Mouse (Mus musculus) monocyte, adult 5-6 weeks (primary cell): ENCODE results near the gene Riiad1. TPM values are rescaled to one million over a fixed set of nuclear protein-coding genes. Genes with fewer than 3 reads are reported as not detected.
A peak's percentile ranks its signal among the peaks of the same experiment; 100 is the strongest.

ENCODE experiments used
- ATAC-seq: fragments of 153-309, 156-312 bp; replicated peaks from 2 replicates; pipeline ENCODE4 v1.8.0; 2017; ENCODE audit warnings: mild to moderate bottlenecking; ENCODE audit not compliant: low TSS enrichment, insufficient number of reproducible peaks, severe bottlenecking, poor library complexity, low FRiP score
- total RNA-seq: library from RNA; stranded (forward); fragments of 200-1000, 200-491, 200-594 nt; gene quantifications from 3 replicates; pipeline ENCODE4 v1.2.3, GENCODE M21; 2017

Gene Riiad1
- total RNA-seq, 1 experiment from 2014 or later: 2.2 TPM

DNA sequence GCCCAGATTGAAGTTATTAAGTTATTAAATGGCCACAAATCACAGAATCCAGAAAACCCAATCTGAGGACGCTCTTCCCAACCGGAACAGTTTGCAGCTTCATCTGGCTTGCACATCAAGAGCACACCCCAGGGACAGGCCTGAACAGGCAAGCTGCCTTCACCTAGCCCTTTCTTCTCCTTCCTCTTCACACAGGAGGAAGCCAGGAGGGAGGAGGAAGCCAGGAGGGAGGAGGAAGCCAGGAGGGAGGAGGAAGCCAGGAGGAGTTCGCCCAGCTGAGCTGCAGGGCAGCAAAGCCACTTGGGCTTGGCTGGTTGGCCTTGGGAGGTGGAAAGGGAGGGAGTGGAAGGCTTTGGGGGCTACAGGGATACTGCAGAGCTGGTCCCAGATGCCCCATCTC is 11.2 kb downstream of the Riiad1 start:
- ATAC-seq: no peak

- ATAC-seq: no peak
Measured at GRCm38 (mm10) chr3:94465632-94466430, 14.3 kb downstream of the Riiad1 start.

DNA sequence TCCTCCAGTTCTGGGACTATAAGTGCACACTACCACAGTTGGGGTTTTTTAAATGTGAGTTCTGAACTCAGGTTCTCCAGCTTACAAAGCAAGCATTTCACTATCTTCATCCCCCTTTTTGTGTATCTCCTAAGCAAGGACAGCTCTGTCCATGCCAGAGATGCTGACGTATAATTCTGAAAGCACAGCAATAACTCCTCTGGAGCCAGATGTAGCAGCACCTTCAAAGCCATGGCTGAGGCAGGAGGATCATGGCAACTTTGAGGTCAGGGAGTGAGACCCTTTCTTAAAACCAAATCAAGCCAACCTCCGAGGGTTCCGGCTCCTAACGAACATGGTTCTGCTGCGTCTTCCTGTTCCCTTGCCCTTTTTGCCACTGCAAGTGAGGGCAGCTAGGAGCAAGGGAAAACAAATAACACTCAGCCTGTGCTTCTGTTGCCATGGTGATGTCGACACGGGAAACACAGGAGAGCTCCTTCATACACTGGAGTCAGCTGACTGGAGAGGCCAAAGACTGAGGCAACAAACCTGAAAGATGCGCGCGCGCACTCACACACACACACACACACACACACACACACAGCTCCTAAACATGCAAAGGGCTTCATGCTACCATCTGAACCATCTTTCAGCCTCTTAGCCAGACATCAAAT is 16.1 kb downstream of the Riiad1 start:
- no peak for ATAC-seq

- ATAC-seq: no peak
Measured at GRCm38 (mm10) chr3:94459834-94460233, 20.3 kb downstream of the Riiad1 start.

- no peak for ATAC-seq
Measured at GRCm38 (mm10) chr3:94457055-94457454, 23.1 kb downstream of the Riiad1 start.

- ATAC-seq: peak; percentile 90
Measured at GRCm38 (mm10) chr3:94456529-94457000, 23.6 kb downstream of the Riiad1 start.

DNA sequence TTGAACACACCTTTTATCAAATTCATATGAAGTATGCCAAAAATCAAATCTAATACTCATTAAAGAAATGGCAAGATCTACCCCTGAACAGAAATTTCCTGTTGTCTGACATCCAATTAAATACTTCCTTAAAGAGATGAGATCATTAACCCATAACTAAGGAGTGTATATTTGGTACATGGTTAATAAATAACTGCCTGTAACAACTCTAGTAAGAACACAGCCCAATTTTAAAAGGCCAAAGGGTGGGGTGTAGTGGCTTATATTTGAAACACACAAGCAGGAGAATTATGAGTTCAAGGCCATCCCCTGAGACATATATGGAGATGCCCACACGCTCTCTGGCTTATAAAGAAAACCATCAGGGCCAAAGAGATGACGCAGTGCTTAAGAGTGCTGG is 30.8 kb downstream of the Riiad1 start:
- no peak for ATAC-seq

DNA sequence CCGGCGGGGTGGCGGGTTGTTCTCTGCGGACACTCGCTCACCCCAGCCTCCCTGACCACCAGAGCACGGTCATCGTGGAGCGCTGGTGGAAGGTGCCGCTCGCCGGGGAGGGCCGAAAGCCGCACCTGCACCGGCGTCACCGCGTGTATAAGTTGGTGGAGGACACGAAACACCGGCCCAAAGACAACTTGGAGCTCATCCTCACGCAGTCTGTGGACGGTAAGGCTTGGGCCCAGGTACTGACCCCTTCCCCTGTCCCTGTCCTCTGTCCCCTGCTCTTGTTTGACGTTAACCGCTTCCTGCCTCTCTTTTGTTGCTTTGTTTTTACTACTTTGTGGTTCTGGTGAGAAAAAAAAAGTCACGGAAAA is 36.6 kb downstream of the Riiad1 start, which contains the start of gene Oaz3:
Oaz3 (minus strand) TSS at position 319 of the 368 bp plus-strand sequence.
- 0 out of 2 replicates have a peak, but pooled peaks have one; percentile 13 for ATAC-seq

GRCm38 (mm10) chr3:94442951-94443596 is 37.1 kb downstream of the Riiad1 start, which contains the start of gene Mrpl9:
Gene Mrpl9, plus strand, starts transcription at chr3:94443318.
- ATAC-seq: peak; percentile 83

GRCm38 (mm10) chr3:94441182-94441581 is 39.0 kb downstream of the Riiad1 start:
- ATAC-seq: no peak

GRCm38 (mm10) chr3:94436420-94436819 is 43.7 kb downstream of the Riiad1 start:
- ATAC-seq: no peak

- no peak for ATAC-seq
Measured at GRCm38 (mm10) chr3:94434305-94434704, 45.8 kb downstream of the Riiad1 start.

GRCm38 (mm10) chr3:94430980-94431379 is 49.2 kb downstream of the Riiad1 start:
- no peak for ATAC-seq

Other genes with a start within 250 kb of the Riiad1 start
- not detected in 3 replicates for gene Gm4778, start 216.3 kb downstream of the Riiad1 start, total RNA-seq
- gene Them4, start 170.3 kb downstream of the Riiad1 start, total RNA-seq: 1.9 to 5.4 TPM (median 3.7 TPM) in 3 replicates
- gene Them5, start 138.2 kb downstream of the Riiad1 start, total RNA-seq: not detected in 3 replicates
- not detected in 3 replicates for gene C2cd4d, start 117.9 kb downstream of the Riiad1 start, total RNA-seq
- gene Rorc, start 107.5 kb downstream of the Riiad1 start, total RNA-seq: 0.38 TPM in 1 of 3 replicates, not detected in the others
- gene Lingo4, start 81.8 kb downstream of the Riiad1 start, total RNA-seq: not detected in 3 replicates
- 1.2 to 4.4 TPM (median 2.8 TPM) in 3 replicates for gene Tdrkh, start 67.1 kb downstream of the Riiad1 start, total RNA-seq
- gene Mrpl9, start 37.0 kb downstream of the Riiad1 start, total RNA-seq: 54.6 to 77.8 TPM (median 70.4 TPM) in 3 replicates
- 0.43 TPM in 1 of 3 replicates, not detected in the others for gene Oaz3, start 36.4 kb downstream of the Riiad1 start, total RNA-seq
- 0.19 TPM in 1 of 3 replicates, not detected in the others for gene Celf3, start 2.0 kb downstream of the Riiad1 start, total RNA-seq
- gene Snx27, start 102.4 kb upstream of the Riiad1 start, total RNA-seq: 28.7 to 47.9 TPM (median 47.5 TPM) in 3 replicates
- not detected in 3 replicates for gene Gm10972, start 162.8 kb upstream of the Riiad1 start, total RNA-seq
- gene Tuft1, start 178.5 kb upstream of the Riiad1 start, total RNA-seq: 1.8 to 6.3 TPM (median 4.6 TPM) in 3 replicates
- not detected in 3 replicates for gene Selenbp2, start 213.2 kb upstream of the Riiad1 start, total RNA-seq